Mouse (Mus musculus) cerebellum, adult 2 months (tissue): ENCODE results near the gene Sh2d3c.

Experiments used
- CTCF ChIP-seq: fragments of 200-500 bp; IDR thresholded peaks from 2 replicates; pipeline ENCODE4 v1.5.1; 2011; ENCODE audit warnings: low read depth, mild to moderate bottlenecking, control low read depth, low read length, moderate library complexity, borderline replicate concordance; ENCODE audit not compliant: insufficient read depth
- POLR2A ChIP-seq: fragments of 200-500 bp; IDR thresholded peaks from 2 replicates; pipeline ENCODE4 v1.6.1; 2011; ENCODE audit warnings: low read length, control low read depth, borderline replicate concordance; ENCODE audit not compliant: insufficient read depth

- no peak for TF ChIP-seq CTCF
- TF ChIP-seq POLR2A: no peak
These were observed 7.6 kb downstream of the Sh2d3c start for GRCm38 (mm10) chr2:32728463-32728862.
